Mouse (Mus musculus) MEL (cell line): ENCODE measurements around the gene Gm765. TPM values are rescaled to one million over a fixed set of nuclear protein-coding genes. Genes with fewer than 3 reads are reported as not detected.

Experiments used
- DNase-seq: peaks from one replicate; pipeline ENCODE4 v3.0.0; 2011; ENCODE audit warnings: low read depth, low spot score
- H3K27ac ChIP-seq: 2 replicates; pipeline ENCODE4 v1.5.1; 2012; ENCODE audit warnings: low read depth, mild to moderate bottlenecking, control low read depth, low read length, moderate library complexity; ENCODE audit not compliant: control insufficient read depth
- H3K27me3 ChIP-seq, 2 experiments: fragments of 150-350 bp in 1 of 2; sonication (generic) in 1 of 2; 2 replicates each; pipeline ENCODE4 v1.6.1; 2012; ENCODE audit warnings: low read length in 2 of 2, mild to moderate bottlenecking in 2 of 2, improper control_type of control experiment in 1 of 2, moderate library complexity in 1 of 2; ENCODE audit not compliant: insufficient read depth in 2 of 2, control insufficient read depth in 1 of 2
- H3K36me3 ChIP-seq, 2 experiments: 2 replicates each; pipeline ENCODE4 v1.6.1; 2012 to 2014; ENCODE audit warnings: low read length in 2 of 2, improper control_type of control experiment in 1 of 2, inconsistent platforms in 1 of 2, mild to moderate bottlenecking in 1 of 2; ENCODE audit not compliant: insufficient read depth in 2 of 2, control insufficient read depth in 1 of 2
- H3K4me1 ChIP-seq, 2 experiments: fragments of 150-350 bp in 1 of 2; sonication (generic) in 1 of 2; 2 replicates each; pipeline ENCODE4 v1.6.1; 2012; ENCODE audit warnings: low read length in 2 of 2, improper control_type of control experiment in 1 of 2, mild to moderate bottlenecking in 1 of 2; ENCODE audit not compliant: insufficient read depth in 2 of 2, control insufficient read depth in 1 of 2
- H3K4me3 ChIP-seq, 2 experiments: fragments of 150-350 bp in 1 of 2; sonication (generic) in 1 of 2; 2 replicates each; pipeline ENCODE4 v1.5.1; 2012; ENCODE audit warnings: low read depth in 2 of 2, low read length in 2 of 2, mild to moderate bottlenecking in 2 of 2, moderate library complexity in 2 of 2, control low read depth in 1 of 2, improper control_type of control experiment in 1 of 2; ENCODE audit not compliant: control insufficient read depth in 1 of 2, insufficient read depth in 1 of 2
- H3K79me2 ChIP-seq: 2 replicates; pipeline ENCODE4 v1.6.1; 2012; ENCODE audit warnings: mild to moderate bottlenecking, low read length, moderate library complexity; ENCODE audit not compliant: control insufficient read depth, poor library complexity, insufficient read depth
- H3K9ac ChIP-seq: 2 replicates; pipeline ENCODE4 v1.6.1; 2012; ENCODE audit warnings: low read depth, mild to moderate bottlenecking, control low read depth, low read length, moderate library complexity; ENCODE audit not compliant: control insufficient read depth, poor library complexity, severe bottlenecking
- H3K9me3 ChIP-seq: fragments of 150-350 bp; sonication (generic); replicated peaks from 2 replicates; pipeline ENCODE4 v1.6.1; 2012; ENCODE audit warnings: mild to moderate bottlenecking, low read length, improper control_type of control experiment, moderate library complexity; ENCODE audit not compliant: insufficient read depth
- CHD2 ChIP-seq: IDR thresholded peaks from 2 replicates; pipeline ENCODE4 v1.6.1; 2011; ENCODE audit warnings: low read length, improper control_type of control experiment
- E2F4 ChIP-seq: IDR thresholded peaks from 2 replicates; pipeline ENCODE4 v1.6.1; 2011; ENCODE audit warnings: low read depth, low read length, improper control_type of control experiment, borderline replicate concordance
- EP300 ChIP-seq, 2 experiments: IDR thresholded peaks; 2 replicates each; pipeline ENCODE4 v1.6.1; 2011; ENCODE audit warnings: improper control_type of control experiment in 2 of 2, low read length in 2 of 2, low read depth in 1 of 2, mild to moderate bottlenecking in 1 of 2
- ETS1 ChIP-seq: IDR thresholded peaks from 2 replicates; pipeline ENCODE4 v1.6.1; 2012; ENCODE audit warnings: low read depth, mild to moderate bottlenecking, inconsistent platforms, low read length, improper control_type of control experiment, moderate library complexity
- GABPA ChIP-seq: IDR thresholded peaks from 2 replicates; pipeline ENCODE4 v1.6.1; 2012; ENCODE audit warnings: low read depth, mild to moderate bottlenecking, inconsistent platforms, low read length, improper control_type of control experiment, moderate library complexity
- JUND ChIP-seq: IDR thresholded peaks from 2 replicates; pipeline ENCODE4 v1.6.1; 2011; ENCODE audit warnings: low read depth, mild to moderate bottlenecking, improper control_type of control experiment, low read length
- KAT2A ChIP-seq: conservative IDR thresholded peaks from 2 replicates; pipeline ENCODE4 v1.6.1; 2012; ENCODE audit warnings: low read depth, low read length, improper control_type of control experiment, inconsistent platforms
- MAFK ChIP-seq: IDR thresholded peaks from 2 replicates; pipeline ENCODE4 v1.6.1; 2011; ENCODE audit warnings: low read depth, mild to moderate bottlenecking, low read length, improper control_type of control experiment, borderline replicate concordance
- MAX ChIP-seq: IDR thresholded peaks from 2 replicates; pipeline ENCODE4 v1.6.1; 2011; ENCODE audit warnings: low read length, improper control_type of control experiment
- MEF2A ChIP-seq: IDR thresholded peaks from 2 replicates; pipeline ENCODE4 v1.6.1; 2014; ENCODE audit warnings: low read depth, mild to moderate bottlenecking, inconsistent platforms, low read length, improper control_type of control experiment; ENCODE audit not compliant: poor library complexity, insufficient replicate concordance, severe bottlenecking; ENCODE audit errors: extremely low read depth
- MYB ChIP-seq: IDR thresholded peaks from 2 replicates; pipeline ENCODE4 v1.6.1; 2011; ENCODE audit warnings: mild to moderate bottlenecking, low read depth, low read length, improper control_type of control experiment
- MYC ChIP-seq: IDR thresholded peaks from 2 replicates; pipeline ENCODE4 v1.6.1; 2011; ENCODE audit warnings: low read depth, mild to moderate bottlenecking, low read length, improper control_type of control experiment, moderate library complexity
- NRF1 ChIP-seq: IDR thresholded peaks from 2 replicates; pipeline ENCODE4 v1.6.1; 2014; ENCODE audit warnings: low read depth, mild to moderate bottlenecking, inconsistent platforms, low read length, improper control_type of control experiment, moderate library complexity; ENCODE audit not compliant: poor library complexity, insufficient read depth, severe bottlenecking
- RAD21 ChIP-seq: IDR thresholded peaks from 2 replicates; pipeline ENCODE4 v1.6.1; 2011; ENCODE audit warnings: mild to moderate bottlenecking, low read depth, low read length, improper control_type of control experiment
- RCOR1 ChIP-seq: IDR thresholded peaks from 2 replicates; pipeline ENCODE4 v1.6.1; 2012; ENCODE audit warnings: low read depth, mild to moderate bottlenecking, inconsistent platforms, low read length, improper control_type of control experiment
- SMC3 ChIP-seq: IDR thresholded peaks from 2 replicates; pipeline ENCODE4 v1.6.1; 2011; ENCODE audit warnings: low read depth, low read length, improper control_type of control experiment
- TAL1 ChIP-seq: IDR thresholded peaks from 2 replicates; pipeline ENCODE4 v1.6.1; 2012; ENCODE audit warnings: mild to moderate bottlenecking, inconsistent platforms, low read length, moderate library complexity, mixed read lengths
- TCF12 ChIP-seq: IDR thresholded peaks from 2 replicates; pipeline ENCODE4 v1.6.1; 2014; ENCODE audit warnings: low read depth, mild to moderate bottlenecking, inconsistent platforms, low read length, improper control_type of control experiment, moderate library complexity
- UBTF ChIP-seq: IDR thresholded peaks from 2 replicates; pipeline ENCODE4 v1.6.1; 2012; ENCODE audit warnings: low read depth, mild to moderate bottlenecking, inconsistent platforms, low read length, improper control_type of control experiment, moderate library complexity, borderline replicate concordance; ENCODE audit not compliant: insufficient read depth
- USF1 ChIP-seq: IDR thresholded peaks from 2 replicates; pipeline ENCODE4 v1.6.1; 2014; ENCODE audit warnings: low read depth, mild to moderate bottlenecking, inconsistent platforms, low read length, improper control_type of control experiment, moderate library complexity
- USF2 ChIP-seq, 2 experiments: IDR thresholded peaks; 2 replicates each; pipeline ENCODE4 v1.6.1; 2011 to 2012; ENCODE audit warnings: improper control_type of control experiment in 2 of 2, low read length in 2 of 2, borderline replicate concordance in 1 of 2, inconsistent platforms in 1 of 2, low read depth in 1 of 2, mild to moderate bottlenecking in 1 of 2; ENCODE audit not compliant: insufficient read depth in 1 of 2
- ZKSCAN1 ChIP-seq: IDR thresholded peaks from 2 replicates; pipeline ENCODE4 v1.6.1; 2012; ENCODE audit warnings: low read depth, mild to moderate bottlenecking, inconsistent platforms, low read length, improper control_type of control experiment, moderate library complexity
- polyA plus RNA-seq, 2 experiments: library from polyadenylated mRNA; stranded (reverse) in 1 of 2; unstranded in 1 of 2; fragments of >175 nt in 1 of 2; fragments of >200 nt in 1 of 2; gene quantifications; 2 replicates each; pipeline versions ENCODE4 v1.2.1 to v1.2.4; 2012; ENCODE audit warnings: low replicate concordance in 2 of 2, low read depth in 1 of 2; ENCODE audit not compliant: insufficient read length in 2 of 2, insufficient read depth in 1 of 2, missing spikeins in 1 of 2
- total RNA-seq: library from RNA; depleted of rRNA; stranded (reverse); fragments of 300-350 nt; gene quantifications from 2 replicates; pipeline ENCODE4 v1.2.3, GENCODE M21; 2012

Gene Gm765
- total and polyA plus RNA-seq, 3 experiments = not detected

GRCm38 (mm10) chr6:98240561-98241272, 101.8 kb downstream of the Gm765 start:
- no peaks in the 10 kb centered on the region for H3K36me3 ChIP-seq
- no peak for DNase-seq

DNA sequence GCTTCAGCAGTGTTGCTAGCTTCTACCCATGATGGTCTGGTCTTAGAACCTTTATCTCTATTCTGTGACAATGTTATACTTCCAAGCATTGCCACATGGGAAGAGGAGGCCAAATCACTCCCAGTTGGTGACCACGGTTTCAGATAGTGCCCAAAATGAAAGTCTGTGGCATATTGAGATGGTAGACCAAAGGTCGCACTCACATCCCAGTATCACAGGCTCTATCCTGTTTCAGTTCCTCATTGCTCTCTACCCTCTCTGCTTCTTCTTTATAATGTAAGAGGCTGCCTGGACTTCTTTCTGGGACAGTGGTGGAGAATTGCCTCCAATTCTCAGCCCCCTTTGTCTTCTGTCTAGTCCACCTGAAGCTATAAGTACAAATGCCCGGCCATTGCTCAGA, 108.5 kb downstream of the Gm765 start:
- Histone ChIP-seq H3K4me3 (no peak overlapping the region), H3K27me3 (no peaks in the 10 kb centered on the region), H3K79me2 (no peaks in the 10 kb centered on the region), H3K4me1 (no peaks in the 10 kb centered on the region), H3K27ac (no peak overlapping the region), H3K9me3 (no peaks in the 10 kb centered on the region), H3K36me3 (no peaks in the 10 kb centered on the region), H3K9ac (no peak overlapping the region)
- DNase-seq = no peak
- TF ChIP-seq NRF1 = no peak
- no peak for TF ChIP-seq USF1
- no peak for TF ChIP-seq RAD21
- no peak for TF ChIP-seq GABPA
- TF ChIP-seq MYC = no peak
- no peak for TF ChIP-seq RCOR1

More at GRCm38 (mm10) chr6:98240561-98241272, 101.8 kb downstream of the Gm765 start:
- Histone ChIP-seq H3K4me3 (no peak overlapping the region), H3K9ac (no peak overlapping the region), H3K27me3 (no peaks in the 10 kb centered on the region), H3K27ac (no peak overlapping the region), H3K9me3 (no peaks in the 10 kb centered on the region), H3K4me1 (no peaks in the 10 kb centered on the region), H3K79me2 (no peaks in the 10 kb centered on the region)
- TF ChIP-seq TAL1 (no peak), CHD2 (no peak), KAT2A (no peak)

- H3K79me2 ChIP-seq = no peaks in the 10 kb centered on the region
- no peak for TF ChIP-seq USF2 (IDR thresholded peaks at IDR 0.05; ENCODE audit: borderline replicate concordance in 1 of 2, insufficient read depth in 1 of 2, low read depth in 1 of 2, low read length in 2 of 2)
- no peak for TF ChIP-seq ETS1
- no peak for TF ChIP-seq EP300 (IDR thresholded peaks at IDR 0.05; ENCODE audit: low read depth in 1 of 2, low read length in 2 of 2)
- no peak for TF ChIP-seq MAX
- TF ChIP-seq UBTF = no peak
- TF ChIP-seq MYB = no peak
- no peak for TF ChIP-seq NRF1
- no peak for TF ChIP-seq RAD21
- TF ChIP-seq TCF12 = no peak
- TF ChIP-seq MYC = no peak
- TF ChIP-seq CHD2 = no peak
- no peak for TF ChIP-seq TAL1
- no peak for TF ChIP-seq SMC3
- TF ChIP-seq ZKSCAN1 = no peak
- TF ChIP-seq USF1 = no peak
- no peak for TF ChIP-seq GABPA
- no peak for TF ChIP-seq MEF2A
- no peak for TF ChIP-seq JUND
- TF ChIP-seq MAFK = no peak
- TF ChIP-seq E2F4 = no peak
- TF ChIP-seq, all 39 proteins: peak for 0
- no peak for DNase-seq
- no peak overlapping the region for H3K4me3 ChIP-seq
- no peak overlapping the region for H3K9ac ChIP-seq
- H3K27ac ChIP-seq = no peak overlapping the region
- no peaks in the 10 kb centered on the region for H3K36me3 ChIP-seq
- H3K4me1 ChIP-seq = no peaks in the 10 kb centered on the region
- H3K27me3 ChIP-seq = no peaks in the 10 kb centered on the region
- H3K9me3 ChIP-seq = no peaks in the 10 kb centered on the region
These were observed 118.6 kb downstream of the Gm765 start for GRCm38 (mm10) chr6:98223923-98224322.
